Mouse (Mus musculus): ENCODE results near the gene Pla2g10. TPM values are rescaled to one million over a fixed set of nuclear protein-coding genes. Genes with fewer than 3 reads are reported as not detected.
A peak's percentile ranks its signal among the peaks of the same experiment; 100 is the strongest.
"Not testable (repeated sequence)": the region's sequence is repeated elsewhere in the genome, so short reads cannot be mapped to it uniquely, and the experiment has no call there.

Gene Pla2g10
- 142 and 153 TPM in 2 replicates for polyA plus RNA-seq (2015; fragmentation: Nextera tagmentation; extraction: Ambion mirVana)

- H3K4me3 ChIP-seq (ENCODE audit: low read depth, low read length) = peak within 1 kb of the TSS; percentile 25
- H3K27me3 ChIP-seq (ENCODE audit: control insufficient read depth, insufficient read depth, low read length) = no peaks in the 10 kb centered on the region
- DNase-seq (ENCODE audit: low spot score) = peak; percentile 75
- H3K9me3 ChIP-seq (ENCODE audit: control insufficient read depth, low read length) = no peaks in the 10 kb centered on the region
- H3K4me1 ChIP-seq (replicated peaks; ENCODE audit: control insufficient read depth, insufficient read depth) = no peaks in the 10 kb centered on the region
- peak; percentile 8; the same call in 1 of the 2 replicates for ATAC-seq (ENCODE audit: low FRiP score, low TSS enrichment)
- no peaks in the 10 kb centered on the region for H3K36me3 ChIP-seq (ENCODE audit: control insufficient read depth, insufficient read depth, low read length)
- 0 out of 2 replicates have a peak within 1 kb of the TSS, but pooled peaks have one; percentile 27 for H3K9ac ChIP-seq (ENCODE audit: low read length)
- WGBS = 9% methylated on average over 26 of the region's 26 CpGs
- H3K4me2 ChIP-seq (replicated peaks; ENCODE audit: low read depth) = peak within 1 kb of the TSS; percentile 35
- no peak for TF ChIP-seq CTCF (IDR thresholded peaks at IDR 0.05; ENCODE audit: low read depth)
- no peak for TF ChIP-seq EP300 (optimal IDR thresholded peaks at IDR 0.05)
- H3K27ac ChIP-seq (replicated peaks) = peak within 1 kb of the TSS; percentile 69
Measured at GRCm38 (mm10) chr16:13730285-13731255, at the start of gene Pla2g10. TSS of gene Pla2g10 (minus strand) at chr16:13730983.

GRCm38 (mm10) chr16:13774651-13775050, 43.9 kb upstream of the Pla2g10 start:
- not testable (repeated sequence) for H3K4me2 ChIP-seq (replicated peaks; ENCODE audit: low read depth); DNase-seq (ENCODE audit: low spot score); H3K36me3 ChIP-seq (ENCODE audit: control insufficient read depth, insufficient read depth, low read length); H3K4me1 ChIP-seq (replicated peaks; ENCODE audit: control insufficient read depth, insufficient read depth); H3K9me3 ChIP-seq (ENCODE audit: control insufficient read depth, low read length); ATAC-seq (ENCODE audit: low FRiP score, low TSS enrichment); H3K9ac ChIP-seq (ENCODE audit: low read length); H3K27ac ChIP-seq (replicated peaks); H3K27me3 ChIP-seq (ENCODE audit: control insufficient read depth, insufficient read depth, low read length); H3K4me3 ChIP-seq (ENCODE audit: low read depth, low read length)
- 86% methylated on average over 3 of the region's 3 CpGs for WGBS

- not testable (repeated sequence) for H3K9ac ChIP-seq (ENCODE audit: low read length); ATAC-seq (ENCODE audit: low FRiP score, low TSS enrichment); H3K27ac ChIP-seq (replicated peaks); DNase-seq (ENCODE audit: low spot score); H3K36me3 ChIP-seq (ENCODE audit: control insufficient read depth, insufficient read depth, low read length); H3K27me3 ChIP-seq (ENCODE audit: control insufficient read depth, insufficient read depth, low read length); H3K4me2 ChIP-seq (replicated peaks; ENCODE audit: low read depth); H3K9me3 ChIP-seq (ENCODE audit: control insufficient read depth, low read length); H3K4me1 ChIP-seq (replicated peaks; ENCODE audit: control insufficient read depth, insufficient read depth); H3K4me3 ChIP-seq (ENCODE audit: low read depth, low read length)
- 67% methylated on average over 2 of the region's 2 CpGs for WGBS
Measured at GRCm38 (mm10) chr16:13774011-13774410, 43.2 kb upstream of the Pla2g10 start.

GRCm38 (mm10) chr16:13772051-13772450, 41.3 kb upstream of the Pla2g10 start:
- not testable (repeated sequence) for H3K36me3 ChIP-seq (ENCODE audit: control insufficient read depth, insufficient read depth, low read length); H3K27me3 ChIP-seq (ENCODE audit: control insufficient read depth, insufficient read depth, low read length); H3K4me1 ChIP-seq (replicated peaks; ENCODE audit: control insufficient read depth, insufficient read depth); DNase-seq (ENCODE audit: low spot score); ATAC-seq (ENCODE audit: low FRiP score, low TSS enrichment); H3K9ac ChIP-seq (ENCODE audit: low read length); H3K27ac ChIP-seq (replicated peaks); H3K4me2 ChIP-seq (replicated peaks; ENCODE audit: low read depth); H3K4me3 ChIP-seq (ENCODE audit: low read depth, low read length); H3K9me3 ChIP-seq (ENCODE audit: control insufficient read depth, low read length)
- 77% methylated on average over 5 of the region's 5 CpGs for WGBS

GRCm38 (mm10) chr16:13771603-13772002, 40.8 kb upstream of the Pla2g10 start:
- H3K27me3 ChIP-seq (ENCODE audit: control insufficient read depth, insufficient read depth, low read length); ATAC-seq (ENCODE audit: low FRiP score, low TSS enrichment); H3K9ac ChIP-seq (ENCODE audit: low read length); H3K4me1 ChIP-seq (replicated peaks; ENCODE audit: control insufficient read depth, insufficient read depth); H3K4me3 ChIP-seq (ENCODE audit: low read depth, low read length); H3K9me3 ChIP-seq (ENCODE audit: control insufficient read depth, low read length); DNase-seq (ENCODE audit: low spot score); H3K36me3 ChIP-seq (ENCODE audit: control insufficient read depth, insufficient read depth, low read length); H3K27ac ChIP-seq (replicated peaks); H3K4me2 ChIP-seq (replicated peaks; ENCODE audit: low read depth): not testable (repeated sequence)
- WGBS = 64% methylated on average over 4 of the region's 4 CpGs

GRCm38 (mm10) chr16:13766367-13766766, 35.6 kb upstream of the Pla2g10 start:
- TF ChIP-seq CTCF (IDR thresholded peaks at IDR 0.05; ENCODE audit: low read depth) (no peak), EP300 (optimal IDR thresholded peaks at IDR 0.05) (no peak)
- Histone ChIP-seq H3K36me3 (ENCODE audit: control insufficient read depth, insufficient read depth, low read length) (no peaks in the 10 kb centered on the region), H3K4me2 (replicated peaks; ENCODE audit: low read depth) (no peak overlapping the region), H3K4me1 (replicated peaks; ENCODE audit: control insufficient read depth, insufficient read depth) (no peaks in the 10 kb centered on the region), H3K9me3 (ENCODE audit: control insufficient read depth, low read length) (no peaks in the 10 kb centered on the region), H3K4me3 (ENCODE audit: low read depth, low read length) (no peak overlapping the region), H3K27me3 (ENCODE audit: control insufficient read depth, insufficient read depth, low read length) (no peaks in the 10 kb centered on the region), H3K27ac (replicated peaks) (no peak overlapping the region), H3K9ac (ENCODE audit: low read length) (no peak overlapping the region)
- no peak for ATAC-seq (ENCODE audit: low FRiP score, low TSS enrichment)
- DNase-seq (ENCODE audit: low spot score) = no peak

All from stomach, postnatal 0 days (tissue).